Mouse (Mus musculus) frontal cortex, postnatal 10 days (tissue): ENCODE data around the gene Fam184a.
"Not testable (repeated sequence)": the region's sequence is repeated elsewhere in the genome, so short reads cannot be mapped to it uniquely, and the experiment has no call there.

Source experiments
- DNase-seq, 2 experiments: peaks; one replicate each; pipeline ENCODE4 v3.0.0; 2022; ENCODE audit warnings: low spot score in 2 of 2, mixed read lengths in 1 of 2

The Fam184a gene

DNA sequence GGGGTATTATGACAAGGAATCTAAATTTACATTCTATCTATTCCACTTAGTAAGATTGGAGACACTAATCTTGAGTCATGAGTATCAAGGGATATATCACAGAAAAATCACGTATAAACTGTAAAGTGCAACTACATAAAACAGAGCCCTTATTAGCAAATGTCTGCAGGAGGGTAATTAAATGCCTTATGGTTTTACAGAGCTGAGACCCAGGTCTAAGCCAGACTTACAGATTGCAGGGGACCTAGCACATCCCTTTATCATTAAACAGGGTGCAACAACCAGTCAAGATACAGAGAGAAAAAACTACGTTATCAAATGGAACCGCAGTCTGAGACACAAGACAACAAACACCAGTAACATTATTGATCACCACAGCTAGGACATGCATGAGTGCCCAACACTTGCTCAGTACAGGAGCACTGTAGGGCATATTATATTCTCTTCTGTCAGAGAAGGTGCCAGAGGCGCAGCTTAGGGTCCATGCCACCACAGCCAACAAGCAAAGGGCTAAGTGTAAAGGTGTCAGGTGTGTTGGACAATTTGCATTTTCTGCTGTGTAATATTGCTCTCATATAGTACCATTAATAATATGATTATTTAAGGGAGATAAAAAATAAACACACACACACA, 61.9 kb downstream of the Fam184a start:
- no peak for DNase-seq

DNA sequence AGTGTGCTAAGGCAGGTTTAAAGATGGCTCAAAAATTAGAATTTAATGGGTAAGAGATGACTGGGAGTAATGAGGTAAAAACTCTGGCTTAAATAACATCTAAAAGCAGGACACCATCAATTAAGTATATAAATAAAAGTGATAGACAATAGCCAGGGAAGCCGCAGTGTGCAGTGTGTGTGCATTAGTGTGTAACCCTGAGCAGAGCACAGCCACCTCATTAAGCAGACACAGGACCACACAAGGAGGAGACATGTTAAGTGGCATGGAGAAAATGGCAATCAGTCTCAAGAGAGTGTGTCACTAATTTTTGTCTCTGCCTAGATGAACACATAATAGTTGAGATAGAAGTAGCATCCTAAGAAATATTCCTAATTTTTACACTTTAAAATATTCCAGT, 62.4 kb downstream of the Fam184a start:
- DNase-seq, result no peak

DNA sequence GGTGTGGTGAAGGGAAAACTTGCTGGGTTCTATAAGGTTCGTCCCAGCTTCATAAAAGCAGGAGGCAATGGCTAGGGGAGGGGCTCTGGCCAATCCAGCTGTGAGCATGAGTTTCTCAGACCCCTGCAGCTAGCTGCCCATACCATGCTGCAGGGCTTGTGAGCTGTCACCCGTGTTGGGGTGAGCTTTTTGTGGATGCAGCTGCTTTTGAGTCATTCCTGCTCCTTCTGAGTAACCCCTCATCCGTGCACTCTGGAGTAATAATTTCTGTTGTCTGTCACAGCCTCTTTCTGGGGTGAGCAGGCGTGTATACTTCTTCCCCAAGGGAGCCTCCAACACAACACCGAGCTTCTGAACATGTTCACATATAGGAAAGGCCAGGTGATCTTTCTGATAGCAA, 63.0 kb downstream of the Fam184a start:
- DNase-seq, result no peak

DNA sequence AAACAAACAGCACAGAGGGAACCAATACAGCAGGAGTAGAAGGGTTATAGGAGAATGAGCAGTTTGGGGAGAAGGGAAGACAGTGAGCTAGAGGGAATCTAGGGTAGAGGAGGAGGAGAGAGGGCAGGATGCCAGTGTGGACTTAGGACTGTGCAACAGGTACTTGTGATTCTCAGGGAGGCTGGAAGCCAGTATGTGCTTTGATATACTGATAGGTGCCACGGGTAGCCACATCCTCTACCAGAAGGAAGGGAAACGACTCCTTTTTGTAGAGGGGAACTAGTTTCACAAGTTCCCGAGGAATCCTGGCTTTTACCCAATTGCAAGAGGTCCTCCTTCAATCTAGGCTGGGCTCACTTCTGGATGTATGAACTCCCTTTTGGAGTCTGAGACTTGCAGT, 65.1 kb downstream of the Fam184a start:
- no peak for DNase-seq

GRCm38 (mm10) chr10:53683226-53683625, 67.7 kb downstream of the Fam184a start:
- DNase-seq, result no peak

DNA sequence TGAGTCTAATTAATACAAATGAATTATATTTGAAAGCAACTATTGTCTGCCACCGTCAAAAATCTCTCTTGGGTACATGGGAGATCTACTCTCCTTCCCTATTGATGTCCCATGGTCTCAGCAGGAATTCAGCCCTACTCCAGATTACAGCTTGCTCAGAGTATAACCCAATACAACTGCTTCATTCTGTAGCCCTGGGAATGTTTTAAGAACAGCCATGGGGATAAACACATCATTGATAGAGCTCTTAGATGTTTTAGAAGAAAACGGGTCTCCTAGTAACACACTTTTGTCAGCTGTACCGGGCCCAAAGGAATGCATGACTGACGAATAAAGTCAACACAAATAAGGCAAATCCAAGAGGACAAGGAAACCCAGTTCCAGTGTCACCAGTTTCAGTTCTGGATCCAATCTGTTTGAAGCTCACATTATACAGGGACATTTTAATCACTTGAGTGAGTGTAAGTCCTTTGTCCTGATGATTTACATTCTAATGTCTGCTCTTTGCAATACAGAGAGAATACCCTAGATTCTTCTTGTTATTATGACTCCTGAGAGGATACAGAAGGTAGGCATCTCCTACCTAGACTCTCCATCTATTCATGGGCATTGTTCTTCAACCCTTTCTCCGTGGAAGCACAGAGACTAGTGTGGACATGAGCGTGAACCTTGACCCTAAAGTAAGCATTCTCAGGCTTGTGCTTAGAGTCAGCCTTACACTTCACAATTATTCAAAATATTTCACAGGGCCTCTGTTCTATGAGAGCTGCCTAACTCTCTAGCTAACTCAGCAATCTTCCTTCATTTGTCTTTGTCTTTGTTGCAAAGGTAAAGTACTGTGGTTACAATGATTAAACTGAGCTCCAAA, 71.0 kb downstream of the Fam184a start:
- DNase-seq, result no peak

DNA sequence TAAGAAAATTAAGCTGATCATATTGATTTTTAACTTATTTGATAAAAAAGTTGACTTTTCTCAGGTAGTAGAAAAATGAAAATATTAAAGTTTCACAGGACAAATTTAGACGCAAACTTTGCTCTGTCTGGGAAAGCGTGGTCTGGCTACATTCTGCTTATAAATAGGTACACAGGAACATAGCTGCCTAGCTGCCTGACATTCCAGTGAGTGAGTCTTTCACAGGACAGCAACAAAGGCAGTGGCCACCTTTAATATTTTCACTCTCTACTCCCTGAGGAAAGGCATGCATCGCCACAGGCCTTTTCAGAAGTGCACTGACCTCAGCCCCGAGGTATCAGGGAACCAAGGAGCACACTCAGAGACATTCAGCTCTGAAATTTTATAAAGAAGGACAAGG, 89.1 kb downstream of the Fam184a start:
- no peak for DNase-seq

DNA sequence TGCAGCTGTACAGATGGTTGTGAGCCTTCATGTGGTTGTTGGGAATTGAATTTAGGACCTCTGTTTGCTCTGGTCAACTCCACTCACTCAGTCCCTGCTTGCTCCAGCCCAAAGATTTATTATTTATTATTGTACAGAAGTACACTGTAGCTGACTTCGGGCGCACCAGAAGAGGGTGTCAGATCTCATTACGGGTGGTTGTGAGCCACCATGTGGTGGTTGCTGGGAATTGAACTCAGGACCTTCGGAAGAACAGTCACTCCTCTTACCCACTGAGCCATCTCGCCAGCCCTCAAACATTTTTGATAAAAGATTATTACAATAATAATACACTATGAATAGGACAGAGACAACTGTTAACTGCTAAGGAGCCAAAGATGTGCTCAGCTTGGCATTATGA, 96.7 kb downstream of the Fam184a start:
- DNase-seq, result not testable (repeated sequence)

DNA sequence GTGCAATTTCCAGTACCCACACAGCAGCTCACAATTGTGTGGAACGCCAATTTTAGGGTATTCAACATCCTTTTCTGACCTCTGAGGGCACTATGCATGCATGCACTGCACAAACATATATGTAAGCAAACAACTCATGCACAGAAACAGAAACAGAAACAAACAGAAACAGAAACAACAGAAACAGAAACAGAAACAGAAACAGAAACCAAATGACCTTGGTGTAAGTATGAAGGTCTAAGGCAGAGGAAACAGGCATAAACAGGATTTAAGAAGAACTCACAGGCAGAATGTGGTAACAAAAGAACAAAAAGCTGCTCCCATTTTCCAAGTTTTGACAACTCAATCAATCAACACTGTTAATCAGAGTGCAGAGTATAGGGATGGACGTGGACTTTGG, 100.2 kb downstream of the Fam184a start:
- DNase-seq, result no peak

DNA sequence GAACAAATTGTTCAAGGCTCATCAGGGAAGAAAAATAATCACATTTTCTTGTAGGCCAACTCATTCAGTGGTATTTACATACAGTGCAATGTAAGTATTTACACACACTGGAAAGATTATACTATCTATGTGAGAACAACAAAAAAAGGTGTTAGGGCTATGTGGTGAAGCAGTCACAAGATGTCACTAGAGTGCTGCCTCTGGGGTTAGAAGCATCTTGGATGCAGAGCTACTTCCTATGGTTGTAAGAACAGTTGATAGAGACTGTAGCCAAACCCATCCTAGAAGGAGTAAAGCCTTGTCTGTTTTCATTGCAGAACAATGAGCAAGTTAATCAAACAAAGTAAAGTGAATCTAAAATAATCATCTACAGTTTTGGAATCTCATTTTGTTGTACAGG, 109.4 kb downstream of the Fam184a start:
- no peak for DNase-seq

DNA sequence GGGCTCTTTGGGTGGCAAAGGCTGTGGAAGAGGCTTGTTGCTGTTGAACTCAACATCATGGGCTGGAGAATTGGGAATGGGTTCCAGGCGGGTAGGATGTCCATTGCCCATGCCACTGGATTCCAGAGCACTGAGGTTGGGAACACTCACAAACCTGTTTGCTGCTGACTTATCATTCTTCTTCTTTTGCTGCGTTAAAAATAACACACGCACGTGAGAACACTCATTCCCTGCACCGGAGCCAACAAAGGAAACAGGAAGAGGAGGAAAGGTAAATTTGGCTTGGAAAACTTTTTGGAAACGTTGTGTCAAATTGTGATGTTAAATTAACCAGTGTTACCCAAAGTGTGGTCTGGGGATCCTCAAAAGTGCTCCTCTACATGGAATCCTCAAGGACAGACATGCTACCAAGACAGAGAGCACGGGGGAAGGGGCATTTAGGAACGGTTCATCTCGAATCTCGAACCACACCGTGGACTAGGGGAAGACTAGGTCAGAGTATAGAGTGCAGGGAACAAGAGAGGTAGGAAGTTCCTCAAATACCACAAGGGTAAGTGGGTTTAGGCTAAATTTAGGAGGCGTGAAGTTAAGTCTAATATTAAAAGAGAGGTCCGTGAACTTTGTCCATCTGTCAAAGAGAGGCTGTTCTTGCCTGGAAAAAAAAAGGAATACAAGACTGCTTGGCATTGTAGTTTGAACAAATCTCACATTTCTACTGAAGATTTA, 115.5 kb downstream of the Fam184a start:
- DNase-seq, result no peak

DNA sequence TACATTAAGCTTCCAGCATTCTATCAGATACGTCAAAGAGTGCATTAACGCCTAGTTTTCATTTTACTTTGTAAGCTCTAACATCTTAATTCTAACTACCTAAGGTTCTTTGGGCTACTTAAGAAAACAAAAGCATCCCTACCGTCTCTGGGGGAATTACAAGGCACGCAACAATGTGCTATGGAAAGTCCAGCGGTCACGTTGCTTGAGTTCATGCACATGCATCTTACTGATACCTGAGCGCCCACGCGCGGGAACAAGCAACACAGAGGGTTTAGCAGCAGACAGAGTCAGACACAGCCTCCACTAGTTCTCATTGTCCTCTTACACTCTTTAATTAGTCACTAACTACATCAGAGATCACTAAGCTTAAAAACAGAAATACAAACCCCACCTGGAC, 116.8 kb downstream of the Fam184a start:
- no peak for DNase-seq

- DNase-seq, result not testable (repeated sequence)
These were observed 120.6 kb downstream of the Fam184a start, which contains the start of gene Mcm9 for GRCm38 (mm10) chr10:53630339-53630738. Gene Mcm9 (minus strand): TSS chr10:53630439.

DNA sequence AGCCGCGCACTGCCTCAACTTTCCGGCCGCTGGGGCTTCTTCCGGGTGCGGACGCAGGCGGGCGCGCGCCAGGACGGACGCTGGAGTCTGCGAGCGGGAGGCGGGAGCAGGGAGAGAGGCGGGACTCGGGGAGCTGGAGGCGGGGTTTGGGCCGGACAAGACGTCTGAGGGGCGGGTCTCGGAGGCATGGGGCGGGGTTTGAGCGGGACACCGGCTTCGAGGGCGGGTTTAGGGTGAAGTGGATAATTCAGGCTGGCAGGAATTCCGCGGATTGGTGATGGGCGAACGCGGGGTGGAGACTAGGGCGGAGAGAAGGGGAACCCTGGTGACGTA, 121.0 kb downstream of the Fam184a start:
- DNase-seq, result peak; percentile 92 to 94

DNA sequence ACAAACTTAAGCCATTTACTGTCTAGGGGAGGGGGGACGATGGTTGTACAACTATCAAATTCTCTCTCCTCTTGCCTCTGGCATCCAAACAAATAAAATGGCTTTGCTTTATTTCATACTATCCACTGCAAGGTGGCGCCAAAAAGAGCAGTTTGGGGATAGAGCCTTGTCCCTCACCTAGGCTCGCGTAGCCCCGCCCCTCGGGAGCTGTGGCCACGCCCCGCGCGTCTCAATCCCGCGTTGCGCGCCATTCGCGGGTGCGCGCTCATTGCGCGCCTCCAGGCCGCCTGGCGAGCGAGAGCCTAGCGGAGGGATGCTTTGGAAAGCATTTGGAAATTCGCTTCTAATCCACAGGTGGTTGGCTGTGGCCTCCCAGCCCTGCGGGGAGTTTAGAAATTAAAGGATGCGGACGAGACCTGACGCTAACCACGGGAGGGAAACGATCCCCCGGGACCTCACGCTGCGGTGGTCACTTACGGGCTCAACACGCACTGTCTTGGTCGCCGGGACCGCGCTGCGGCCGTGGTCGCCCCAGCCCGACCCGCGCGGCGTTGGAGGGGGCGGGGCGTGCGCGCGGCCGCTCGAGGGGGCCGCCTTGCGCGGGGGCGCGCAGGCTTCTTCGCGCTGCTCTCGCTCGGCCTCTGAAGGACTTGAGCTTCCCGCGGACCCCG, 121.5 kb downstream of the Fam184a start:
- DNase-seq, result peak; percentile 80 to 87

DNA sequence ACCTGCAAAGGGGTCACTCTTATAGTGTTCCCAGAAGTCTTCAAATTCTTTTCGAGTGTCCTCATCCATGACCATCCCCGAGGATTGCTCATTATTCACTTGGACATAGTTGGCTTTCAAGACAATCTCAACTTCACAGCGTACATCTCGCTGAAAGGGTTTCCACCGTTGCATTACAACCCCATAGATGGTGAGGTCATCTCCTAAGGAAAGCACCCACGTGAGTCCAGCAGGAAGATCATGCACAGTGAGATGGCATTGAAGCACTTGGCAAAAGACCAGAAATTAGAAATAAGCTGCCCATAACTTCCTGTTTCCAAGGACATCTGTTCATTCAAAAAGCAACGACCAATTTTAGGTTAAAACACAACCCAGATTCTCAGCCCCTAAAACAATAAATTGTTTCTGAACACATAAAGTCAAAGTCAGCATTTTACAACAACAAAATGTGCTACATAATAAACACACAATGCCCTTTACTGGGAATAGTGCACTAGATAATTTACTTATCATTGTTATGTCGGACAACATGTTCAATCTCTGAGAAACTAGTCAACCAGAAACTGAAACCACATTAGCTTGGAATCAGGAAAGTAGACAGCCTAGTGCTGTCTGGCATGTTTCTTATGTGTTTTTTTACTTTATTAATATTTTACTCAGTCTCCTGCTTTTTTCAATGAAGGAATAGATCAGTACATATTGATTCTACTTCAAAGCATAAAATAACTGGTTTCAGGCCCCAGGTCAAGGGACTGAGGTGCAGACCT, 134.9 kb downstream of the Fam184a start:
- DNase-seq, result no peak

GRCm38 (mm10) chr10:53613955-53614354, 137.0 kb downstream of the Fam184a start:
- no peak for DNase-seq

DNA sequence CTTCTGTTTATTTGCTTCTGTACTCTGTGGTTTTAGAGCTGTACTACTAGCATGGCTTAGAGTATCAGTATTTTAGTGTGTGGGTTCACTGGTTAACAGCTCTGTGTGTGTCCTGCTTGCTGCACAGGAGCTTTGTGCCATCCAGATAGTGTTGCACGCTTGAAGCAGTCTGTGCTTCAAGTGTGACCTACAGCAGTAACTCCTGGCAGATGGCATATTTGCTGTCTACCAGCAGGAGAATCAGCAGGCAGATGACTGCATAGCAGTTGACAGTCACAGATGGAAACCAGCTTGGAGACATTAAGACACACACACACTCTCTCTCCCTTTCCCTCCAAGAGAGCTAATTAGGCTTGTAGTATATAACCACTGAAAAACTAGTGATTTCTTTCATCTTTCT, 138.8 kb downstream of the Fam184a start:
- no peak for DNase-seq

DNA sequence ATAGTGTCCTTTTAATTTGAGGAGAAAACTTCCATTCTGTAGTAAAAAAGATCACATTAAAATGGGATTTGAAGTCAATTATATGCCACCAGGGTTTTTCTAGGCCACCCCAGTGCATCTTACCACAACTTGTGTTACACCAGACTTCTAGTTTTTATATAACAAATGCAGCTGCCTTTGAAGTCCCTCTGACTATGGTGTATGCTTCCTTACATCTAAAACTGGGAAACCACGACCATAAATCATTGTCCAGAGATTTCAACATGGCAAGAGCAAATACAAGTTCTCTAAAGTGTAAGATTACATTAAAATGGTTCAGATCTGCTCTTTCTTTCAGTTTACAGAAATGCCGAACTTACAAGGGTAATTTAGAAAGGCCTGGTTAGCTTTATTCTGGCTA, 142.6 kb downstream of the Fam184a start:
- no peak for DNase-seq

DNA sequence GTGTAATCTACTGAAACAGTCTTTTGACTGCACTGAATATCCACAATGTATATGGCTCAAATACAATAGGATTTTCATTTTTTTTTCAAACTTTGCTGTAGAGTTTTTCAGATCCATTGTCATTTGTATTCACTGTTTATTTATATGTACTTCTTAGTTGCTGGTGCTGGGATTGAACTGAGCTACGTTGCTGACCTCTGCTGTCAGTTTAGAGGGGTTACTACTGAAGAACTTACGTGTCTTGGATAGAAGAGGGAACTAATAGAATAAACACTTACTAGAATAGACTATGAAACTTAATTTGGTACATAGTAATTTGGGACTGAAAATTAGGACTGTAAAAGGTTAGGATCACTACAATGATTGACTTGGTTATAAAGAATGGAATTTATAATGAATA, 145.6 kb downstream of the Fam184a start:
- no peak for DNase-seq

DNA sequence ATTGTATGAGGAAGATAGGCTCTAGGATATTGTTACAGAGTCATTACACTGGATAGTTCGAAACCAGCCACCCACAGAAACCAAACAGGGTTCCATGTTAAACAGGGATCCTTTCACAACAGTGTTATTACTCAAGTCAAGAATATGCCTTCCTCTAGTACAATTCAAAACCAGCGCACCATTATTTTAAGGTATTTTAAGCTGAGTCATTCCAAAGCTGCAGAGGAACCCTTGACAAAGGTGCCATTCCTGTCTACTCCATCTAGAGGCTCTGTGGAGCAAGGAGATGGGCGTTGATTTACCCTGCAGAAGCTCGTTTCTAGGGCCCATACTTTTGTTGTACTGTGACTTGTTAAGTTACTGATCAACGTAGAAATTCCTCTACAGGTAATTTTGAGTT, 152.1 kb downstream of the Fam184a start:
- no peak for DNase-seq
